11 mouse cellular contexts compared by ENCODE assay signal in genomic region chr17:26549148-26549809, GRCm38 (mm10). TPM values are rescaled to one million over a fixed set of nuclear protein-coding genes. Genes with fewer than 3 reads are reported as not detected.
DNase-seq lines count a peak whose midpoint lies in the region; ATAC-seq and TF ChIP-seq lines count a peak whose summit lies in the region.
"Had no signal": no experiment of that assay in that cellular context is flagged by ENCODE, and none has a peak within 500 bp of the region (broad histone marks: within the 10 kb centered on the region; RNA-seq: fewer than 3 reads in every experiment).

No protein-coding gene starts in this region.

- H3K36me3 ChIP-seq in heart, embryonic 14.5 days (ENCODE audit: control insufficient read depth, insufficient read depth, low read length): no peaks in the 10 kb centered on the region
- no peaks in the 10 kb centered on the region for H3K36me3 ChIP-seq in kidney, postnatal 0 days (ENCODE audit: insufficient read depth, low read length)
- no peaks in the 10 kb centered on the region for H3K36me3 ChIP-seq in forebrain, embryonic 10.5 days (replicated peaks)

- peak overlapping the region; percentile 30; the same call in 1 of the 2 replicates for H3K9ac ChIP-seq in heart, embryonic 14.5 days (ENCODE audit: low read length)
- no peak overlapping the region for H3K9ac ChIP-seq in kidney, postnatal 0 days (ENCODE audit: low read depth, low read length)

- H3K9me3 ChIP-seq in heart, embryonic 14.5 days (ENCODE audit: control insufficient read depth, low read length): no peaks in the 10 kb centered on the region
- H3K9me3 ChIP-seq in kidney, postnatal 0 days (replicated peaks; ENCODE audit: low read length): no peaks in the 10 kb centered on the region
- no peaks in the 10 kb centered on the region for H3K9me3 ChIP-seq in forebrain, embryonic 10.5 days

- 0 out of 2 replicates have a peak, but pooled peaks have one; percentile 13 for ATAC-seq in heart, embryonic 14.5 days (ENCODE audit: insufficient number of reproducible peaks, insufficient read depth, low FRiP score, low read depth)
- ATAC-seq in kidney, postnatal 0 days (replicated peaks; ENCODE audit: low FRiP score, low read depth): peak; percentile 39; the same call in 1 of the 2 replicates

- DNase-seq in heart, postnatal 36 days: no peak
- DNase-seq in kidney, postnatal 0 days (ENCODE audit: low spot score): peak; percentile 32
- DNase-seq in lung, postnatal 36 days: peak; percentile 58
- DNase-seq in left cerebral cortex, adult 8-10 months (ENCODE audit: low spot score in 2 of 2): no peak
- no peak for DNase-seq in forebrain, embryonic 10.5 days (ENCODE audit: extremely low spot score, low spot score)
- no peak for DNase-seq in thymus, postnatal 36 days
- DNase-seq: cerebellum, adult 11 months; spleen, adult 18-20 months had no signal

- no peaks in the 10 kb centered on the region for H3K27me3 ChIP-seq in heart, embryonic 14.5 days (ENCODE audit: control insufficient read depth, insufficient read depth, low read length)
- no peaks in the 10 kb centered on the region for H3K27me3 ChIP-seq in kidney, postnatal 0 days (ENCODE audit: insufficient read depth, low read length)
- peaks cover 18% of the 10 kb centered on the region for H3K27me3 ChIP-seq in forebrain, embryonic 10.5 days (ENCODE audit: poor library complexity, severe bottlenecking)

- TF ChIP-seq CTCF in kidney, postnatal 0 days (IDR thresholded peaks at IDR 0.05; ENCODE audit: low read depth): no peak

- no peak overlapping the region for H3K4me3 ChIP-seq in heart, embryonic 14.5 days (ENCODE audit: control insufficient read depth in 1 of 2, insufficient read depth in 1 of 2, low read depth in 1 of 2, low read length in 2 of 2)
- no peak overlapping the region for H3K4me3 ChIP-seq in brown adipose tissue, adult 24 weeks (ENCODE audit: insufficient read depth, low read depth, low read length)
- no peak overlapping the region for H3K4me3 ChIP-seq in kidney, postnatal 0 days (replicated peaks; ENCODE audit: low read depth, low read length)
- no peak overlapping the region for H3K4me3 ChIP-seq in forebrain, embryonic 10.5 days
- H3K4me3 ChIP-seq: left cerebral cortex, adult 2 months had no signal

- intact Hi-C loops in heart, postnatal 36 days (cut with DNase I): no loop called here

- H3K4me2 ChIP-seq in heart, embryonic 14.5 days (ENCODE audit: low read length): no peak overlapping the region
- no peak overlapping the region for H3K4me2 ChIP-seq in kidney, postnatal 0 days (ENCODE audit: low read length)

- peaks cover 20 to 27% of the 10 kb centered on the region in 2 experiments for H3K4me1 ChIP-seq in heart, embryonic 14.5 days (ENCODE audit: control insufficient read depth in 2 of 2, insufficient read depth in 2 of 2, low read length in 2 of 2)
- H3K4me1 ChIP-seq in brown adipose tissue, adult 24 weeks (ENCODE audit: control insufficient read depth, insufficient read depth, insufficient read length, low read length): peaks cover 8% of the 10 kb centered on the region
- 0 out of 2 replicates have a peak, but pooled peaks cover 7% of the 10 kb centered on the region for H3K4me1 ChIP-seq in kidney, postnatal 0 days (replicated peaks; ENCODE audit: insufficient read depth, low read length)
- H3K4me1 ChIP-seq in forebrain, embryonic 10.5 days: peaks cover 13% of the 10 kb centered on the region

- 27% methylated on average over 12 of the region's 12 CpGs for WGBS in heart, embryonic 14.5 days
- 15% methylated on average over 12 of the region's 12 CpGs for WGBS in kidney, postnatal 0 days
- 9% methylated on average over 12 of the region's 12 CpGs for WGBS in forebrain, embryonic 10.5 days

- H3K27ac ChIP-seq in heart, embryonic 14.5 days (replicated peaks in 1 of 2; ENCODE audit: control insufficient read depth in 1 of 2, insufficient read depth in 1 of 2, low read depth in 2 of 2, low read length in 2 of 2): peak overlapping the region; percentile 14 to 24; a peak in 2 of 4 replicates
- peak overlapping the region; percentile 66 for H3K27ac ChIP-seq in brown adipose tissue, adult 24 weeks (replicated peaks; ENCODE audit: low read depth, low read length)
- peak overlapping the region; percentile 36 for H3K27ac ChIP-seq in kidney, postnatal 0 days
- no peak overlapping the region for H3K27ac ChIP-seq in forebrain, embryonic 10.5 days
- H3K27ac ChIP-seq: left cerebral cortex, adult 2 months had no signal

RNA-seq across cellular contexts. Expression of gene Ergic1, which starts 12.0 kb away (rescaled TPM):
- 120 and 121 TPM in 2 replicates for polyA plus RNA-seq in heart, embryonic 14.5 days (2014; fragmentation: Nextera tagmentation; extraction: Ambion mirVana)
- 10 to 100 TPM; 47.5 to 56.2 TPM for total RNA-seq in heart, postnatal 36 days (2021)
- polyA plus RNA-seq in brown adipose tissue, adult 24 weeks (2012; ENCODE audit: insufficient read depth, insufficient read length, missing spikeins): 124 and 179 TPM in 2 replicates
- 103 and 107 TPM in 2 replicates for polyA plus RNA-seq in kidney, postnatal 0 days (2015; fragmentation: Nextera tagmentation; extraction: Ambion mirVana)
- total RNA-seq in left cerebral cortex, adult 8-10 months (2022): 100 to 1,000 TPM; 131 to 191 (median 161) TPM
- 116 and 127 TPM in 2 replicates for polyA plus RNA-seq in forebrain, embryonic 10.5 days (2016; fragmentation: Nextera tagmentation; extraction: Ambion mirVana)

RNA-seq across cellular contexts. Expression of gene Dusp1, which starts 12.6 kb away (rescaled TPM):
- 30.2 and 36.9 TPM in 2 replicates for polyA plus RNA-seq in heart, embryonic 14.5 days (2014; fragmentation: Nextera tagmentation; extraction: Ambion mirVana)
- total RNA-seq in heart, postnatal 36 days (2021): 100 to 1,000 TPM in 1 of 2 experiments, 10 to 100 TPM in 1; 49.6 to 105 TPM
- 44.4 and 326 TPM in 2 replicates for polyA plus RNA-seq in brown adipose tissue, adult 24 weeks (2012; ENCODE audit: insufficient read depth, insufficient read length, missing spikeins)
- polyA plus RNA-seq in kidney, postnatal 0 days (2015; fragmentation: Nextera tagmentation; extraction: Ambion mirVana): 28.3 and 31.5 TPM in 2 replicates
- total RNA-seq in left cerebral cortex, adult 8-10 months (2022): 10 to 100 TPM; 21.6 to 50.5 (median 28.7) TPM
- 22.0 and 24.4 TPM in 2 replicates for polyA plus RNA-seq in forebrain, embryonic 10.5 days (2016; fragmentation: Nextera tagmentation; extraction: Ambion mirVana)

Comparison
In these comparisons a context has a peak if more than half of its experiments do, and no peak if none do; other contexts are left out.
1. DNase-seq: peak in kidney, postnatal 0 days (single experiment) and lung, postnatal 36 days (single experiment); none in heart, postnatal 36 days (0 of 2), left cerebral cortex, adult 8-10 months (0 of 2), forebrain, embryonic 10.5 days (single experiment) and thymus, postnatal 36 days (0 of 2).